Mouse (Mus musculus) erythroblast, adult 5-6 weeks (primary cell): Measurements from ENCODE around the gene Ltbp1. TPM values are rescaled to one million over a fixed set of nuclear protein-coding genes. Genes with fewer than 3 reads are reported as not detected.
"Not testable (repeated sequence)": the region's sequence is repeated elsewhere in the genome, so short reads cannot be mapped to it uniquely, and the experiment has no call there.

Experiments used
- ATAC-seq: replicated peaks from 2 replicates; pipeline ENCODE4 v1.8.0; 2016; ENCODE audit warnings: moderate number of reproducible peaks, mild to moderate bottlenecking, moderate TSS enrichment, inconsistent platforms; ENCODE audit not compliant: poor library complexity, low FRiP score, severe bottlenecking
- total RNA-seq, 2 experiments: library from RNA; stranded (forward) in 1 of 2; stranded (reverse) in 1 of 2; fragments of 150-400 nt in 1 of 2; fragments of 200-764, 138-1000 nt in 1 of 2; gene quantifications; 2 replicates each; pipeline versions ENCODE4 v1.2.3 to v1.2.4; 2015 to 2017; ENCODE audit warnings: low replicate concordance in 2 of 2

Ltbp1 gene
- total RNA-seq, 2 experiments from 2014 or later, result 0.51 TPM; not detected in 1

GRCm38 (mm10) chr17:75101215-75101614, 95.8 kb downstream of the Ltbp1 start:
- no peak for ATAC-seq

- ATAC-seq, result no peak
Observed at GRCm38 (mm10) chr17:75101994-75102393, 96.6 kb downstream of the Ltbp1 start.

DNA sequence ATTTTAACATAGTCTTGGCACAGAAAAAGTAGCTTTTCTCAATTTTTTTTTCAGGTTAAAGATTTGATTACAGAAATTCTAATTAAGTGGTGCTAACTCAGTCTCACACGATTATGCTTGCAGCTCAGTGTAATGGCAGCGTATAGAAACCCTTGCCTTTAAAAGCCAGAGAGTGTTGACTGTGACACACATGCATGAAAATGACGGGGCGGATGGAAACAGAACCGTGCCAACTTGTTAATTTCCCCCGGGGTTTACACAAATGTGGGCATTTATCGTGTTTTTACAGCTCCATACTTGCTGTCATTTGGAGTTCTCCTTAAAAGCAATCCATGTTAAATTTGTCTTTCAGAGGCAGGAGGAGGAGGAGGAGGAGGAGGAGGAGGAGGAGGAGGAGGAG, 102.0 kb downstream of the Ltbp1 start:
- no peak for ATAC-seq

GRCm38 (mm10) chr17:75107879-75108278, 102.5 kb downstream of the Ltbp1 start:
- ATAC-seq, result no peak

GRCm38 (mm10) chr17:75109081-75109716, 103.8 kb downstream of the Ltbp1 start:
- ATAC-seq, result no peak

GRCm38 (mm10) chr17:75110252-75111205, 105.2 kb downstream of the Ltbp1 start:
- no peak for ATAC-seq

- no peak for ATAC-seq
Observed at GRCm38 (mm10) chr17:75115594-75115993, 110.2 kb downstream of the Ltbp1 start.

DNA sequence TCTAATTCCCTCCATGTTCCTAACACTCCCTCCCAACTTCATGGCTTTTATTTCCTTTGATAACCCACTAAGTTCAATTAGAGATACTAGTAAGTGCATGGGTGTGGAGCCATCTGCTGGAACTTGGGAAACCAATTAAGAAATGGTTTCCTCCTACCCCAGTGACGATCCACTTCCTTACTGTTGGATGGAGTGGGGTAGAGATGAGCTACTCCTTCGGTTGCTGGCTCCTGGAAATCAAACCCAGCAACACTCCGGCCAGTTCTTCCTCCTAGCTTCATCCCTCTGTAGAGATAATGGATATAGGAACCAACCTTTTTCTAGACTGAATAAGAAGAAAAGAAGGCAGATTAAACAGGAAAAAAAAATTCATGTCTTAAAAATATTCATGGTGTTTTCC, 113.5 kb downstream of the Ltbp1 start:
- no peak for ATAC-seq

- ATAC-seq, result no peak
Observed at GRCm38 (mm10) chr17:75119422-75119821, 114.1 kb downstream of the Ltbp1 start.

- no peak for ATAC-seq
Observed at GRCm38 (mm10) chr17:75120071-75120470, 114.7 kb downstream of the Ltbp1 start.

DNA sequence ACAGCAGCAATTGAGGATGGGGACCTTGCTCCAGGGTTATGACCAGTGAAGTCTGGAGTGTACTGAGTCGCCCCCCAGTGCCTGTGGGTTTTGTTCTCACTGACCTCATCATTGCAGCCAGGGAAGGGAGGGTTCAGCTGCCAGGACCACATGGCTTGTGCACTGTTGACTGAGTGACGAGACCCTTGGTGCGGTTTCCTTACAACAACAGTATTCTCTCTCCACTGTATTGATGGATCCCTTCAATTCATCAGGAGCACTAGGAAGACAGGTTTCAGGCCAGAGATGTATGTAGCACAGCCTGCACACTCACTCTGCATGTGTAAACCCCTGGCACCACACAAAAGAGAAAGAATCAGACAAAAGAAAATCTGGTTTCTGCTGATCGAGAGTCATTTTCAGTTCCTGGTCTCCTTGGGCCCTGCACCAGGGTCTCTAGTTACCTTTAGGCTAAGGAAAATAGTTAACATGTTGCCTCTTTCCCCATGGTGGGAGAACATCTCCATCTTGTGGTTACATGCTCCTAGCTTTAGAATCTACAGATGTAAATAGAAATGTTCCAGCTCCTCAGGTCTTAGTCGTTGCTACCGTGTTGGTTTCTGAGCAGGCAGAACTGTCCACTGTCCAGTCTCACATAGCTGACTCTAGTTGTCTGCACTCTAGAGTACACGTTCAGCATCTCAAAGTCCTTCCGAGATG, 117.4 kb downstream of the Ltbp1 start:
- ATAC-seq, result no peak

- no peak for ATAC-seq
Observed at GRCm38 (mm10) chr17:75128337-75128935, 123.1 kb downstream of the Ltbp1 start.

GRCm38 (mm10) chr17:75133983-75134382, 128.6 kb downstream of the Ltbp1 start:
- no peak for ATAC-seq

- ATAC-seq, result no peak
Observed at GRCm38 (mm10) chr17:75139731-75140130, 134.4 kb downstream of the Ltbp1 start.

DNA sequence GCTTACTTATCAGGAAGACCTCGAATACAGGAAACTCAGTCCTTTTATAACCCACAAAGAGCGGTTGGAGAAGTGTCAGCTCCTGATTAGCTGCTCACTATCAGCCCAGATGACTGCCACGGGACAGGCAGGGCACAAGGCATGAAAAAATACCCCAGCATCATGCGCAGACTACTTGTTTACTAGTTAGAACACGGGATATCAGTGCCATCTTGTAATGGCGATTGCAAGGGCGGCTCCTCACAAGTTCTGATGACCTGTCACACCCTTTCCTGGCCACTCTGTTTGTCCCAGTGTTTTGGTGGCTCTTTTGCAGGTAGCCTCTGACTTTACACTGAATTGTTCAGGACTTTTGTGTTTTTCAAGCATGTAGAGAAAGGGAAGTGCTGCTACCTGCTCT, 137.5 kb downstream of the Ltbp1 start:
- ATAC-seq, result not testable (repeated sequence)

GRCm38 (mm10) chr17:75143927-75144326, 138.6 kb downstream of the Ltbp1 start:
- ATAC-seq, result no peak

DNA sequence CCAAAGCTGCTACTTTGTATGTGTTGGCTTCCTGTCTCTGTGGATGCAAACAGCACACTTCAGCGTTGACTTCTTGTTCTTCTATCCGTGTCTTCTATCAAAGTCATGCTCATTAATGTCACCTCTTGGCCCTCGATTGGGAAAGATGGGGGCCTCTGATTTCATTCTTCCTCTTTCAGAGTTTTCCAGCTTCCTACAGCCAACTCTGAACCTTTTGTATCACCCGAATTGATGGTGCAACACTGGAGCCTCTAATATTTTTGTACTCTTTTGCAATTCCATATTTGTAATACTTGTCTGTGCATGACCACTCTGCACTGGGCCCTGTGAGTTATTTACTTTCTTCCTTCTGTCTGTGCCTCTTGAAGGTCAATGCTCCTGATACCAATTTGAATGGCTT, 141.8 kb downstream of the Ltbp1 start:
- no peak for ATAC-seq

GRCm38 (mm10) chr17:75151800-75152199, 146.4 kb downstream of the Ltbp1 start:
- no peak for ATAC-seq

- ATAC-seq, result no peak
Observed at GRCm38 (mm10) chr17:75153088-75153487, 147.7 kb downstream of the Ltbp1 start.

DNA sequence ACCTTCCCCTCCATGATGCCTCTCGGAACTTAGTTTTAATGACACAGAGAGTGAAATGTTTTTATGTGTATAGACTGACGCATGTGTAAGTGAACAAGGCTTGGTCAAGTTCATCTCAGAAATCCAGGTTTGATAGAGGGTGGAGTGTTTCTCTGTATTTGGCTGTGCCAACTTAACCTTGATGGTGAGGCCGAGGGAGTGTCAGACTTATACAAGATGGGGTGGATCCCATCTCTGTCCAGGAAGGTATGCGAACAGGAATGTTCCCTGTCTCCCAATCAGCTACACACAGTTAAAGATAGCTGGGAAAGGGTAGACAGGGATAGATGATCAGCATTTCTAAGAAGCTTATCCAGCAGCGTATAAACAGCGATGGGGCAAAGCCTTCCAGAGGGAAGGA, 153.0 kb downstream of the Ltbp1 start:
- ATAC-seq, result no peak
